Mouse (Mus musculus): Measurements from ENCODE around the gene Csdc2. TPM values are rescaled to one million over a fixed set of nuclear protein-coding genes. Genes with fewer than 3 reads are reported as not detected.

The Csdc2 gene
- polyA plus RNA-seq (2015; fragmentation: Nextera tagmentation; extraction: Ambion mirVana) = 194 and 220 TPM in 2 replicates

GRCm38 (mm10) chr15:81936679-81937078 is at the start of gene Csdc2:
Gene Csdc2, plus strand, starts transcription at chr15:81936759.
- peak; percentile 83 for ATAC-seq (ENCODE audit: low FRiP score)
- H3K4me1 ChIP-seq = peaks cover 46% of the 10 kb centered on the region
- H3K27me3 ChIP-seq (replicated peaks) = no peaks in the 10 kb centered on the region
- H3K9me3 ChIP-seq (replicated peaks) = no peaks in the 10 kb centered on the region
- H3K9ac ChIP-seq (replicated peaks) = peak within 1 kb of the TSS; percentile 82
- 0% methylated on average over 11 of the region's 12 CpGs for WGBS
- H3K36me3 ChIP-seq = 0 out of 2 replicates have a peak, but pooled peaks cover 3% of the 10 kb centered on the region
- peak within 1 kb of the TSS; percentile 95 for H3K27ac ChIP-seq (replicated peaks)
- H3K4me3 ChIP-seq (replicated peaks) = peak within 1 kb of the TSS; percentile 69
- H3K4me2 ChIP-seq = peak within 1 kb of the TSS; percentile 85

GRCm38 (mm10) chr15:81886795-81887550 is 49.6 kb upstream of the Csdc2 start:
- Histone ChIP-seq H3K4me2 (no peak overlapping the region), H3K9ac (replicated peaks) (no peak overlapping the region), H3K27me3 (replicated peaks) (no peaks in the 10 kb centered on the region), H3K9me3 (replicated peaks) (no peaks in the 10 kb centered on the region), H3K27ac (replicated peaks) (no peak overlapping the region), H3K36me3 (peaks cover 29% of the 10 kb centered on the region), H3K4me3 (replicated peaks) (no peak overlapping the region), H3K4me1 (peaks cover 4% of the 10 kb centered on the region)
- ATAC-seq (ENCODE audit: low FRiP score) = no peak
- WGBS = 90% methylated on average over 6 of the region's 6 CpGs

GRCm38 (mm10) chr15:81889175-81889574 is 47.4 kb upstream of the Csdc2 start:
- Histone ChIP-seq H3K27me3 (replicated peaks) (no peaks in the 10 kb centered on the region), H3K36me3 (peaks cover 48% of the 10 kb centered on the region), H3K4me1 (no peaks in the 10 kb centered on the region; the same call in 1 of the 2 replicates), H3K4me2 (no peak overlapping the region), H3K27ac (replicated peaks) (no peak overlapping the region), H3K9ac (replicated peaks) (no peak overlapping the region), H3K9me3 (replicated peaks) (no peaks in the 10 kb centered on the region), H3K4me3 (replicated peaks) (no peak overlapping the region)
- ATAC-seq (ENCODE audit: low FRiP score) = no peak
- 94% methylated on average over 7 of the region's 7 CpGs for WGBS

GRCm38 (mm10) chr15:81891140-81891802 is 45.3 kb upstream of the Csdc2 start:
- Histone ChIP-seq H3K27me3 (replicated peaks) (no peaks in the 10 kb centered on the region), H3K9me3 (replicated peaks) (no peaks in the 10 kb centered on the region), H3K36me3 (peaks cover 63% of the 10 kb centered on the region), H3K27ac (replicated peaks) (no peak overlapping the region), H3K4me1 (no peaks in the 10 kb centered on the region; the same call in 1 of the 2 replicates), H3K4me2 (no peak overlapping the region), H3K9ac (replicated peaks) (no peak overlapping the region), H3K4me3 (replicated peaks) (no peak overlapping the region)
- no peak for ATAC-seq (ENCODE audit: low FRiP score)
- WGBS = 93% methylated on average over 7 of the region's 7 CpGs

GRCm38 (mm10) chr15:81891822-81892580 is 44.6 kb upstream of the Csdc2 start:
- Histone ChIP-seq H3K4me2 (no peak overlapping the region), H3K9me3 (replicated peaks) (no peaks in the 10 kb centered on the region), H3K4me3 (replicated peaks) (no peak overlapping the region), H3K4me1 (no peaks in the 10 kb centered on the region; the same call in 1 of the 2 replicates), H3K9ac (replicated peaks) (no peak overlapping the region), H3K27me3 (replicated peaks) (no peaks in the 10 kb centered on the region), H3K36me3 (peaks cover 70% of the 10 kb centered on the region), H3K27ac (replicated peaks) (no peak overlapping the region)
- ATAC-seq (ENCODE audit: low FRiP score) = no peak
- 95% methylated on average over 8 of the region's 8 CpGs for WGBS

GRCm38 (mm10) chr15:81894002-81894401 is 42.6 kb upstream of the Csdc2 start:
- Histone ChIP-seq H3K36me3 (peaks cover 86% of the 10 kb centered on the region), H3K27me3 (replicated peaks) (no peaks in the 10 kb centered on the region), H3K9ac (replicated peaks) (no peak overlapping the region), H3K4me1 (no peaks in the 10 kb centered on the region), H3K27ac (replicated peaks) (no peak overlapping the region), H3K9me3 (replicated peaks) (no peaks in the 10 kb centered on the region), H3K4me3 (replicated peaks) (no peak overlapping the region), H3K4me2 (no peak overlapping the region)
- no peak for ATAC-seq (ENCODE audit: low FRiP score)
- 88% methylated on average over 1 of the region's 1 CpGs for WGBS

- no peaks in the 10 kb centered on the region for H3K4me1 ChIP-seq
- no peak overlapping the region for H3K4me2 ChIP-seq
- H3K36me3 ChIP-seq = peaks cover 84% of the 10 kb centered on the region
- H3K27ac ChIP-seq (replicated peaks) = no peak overlapping the region
- H3K4me3 ChIP-seq (replicated peaks) = no peak overlapping the region
- no peak overlapping the region for H3K9ac ChIP-seq (replicated peaks)
- 86% methylated on average over 2 of the region's 2 CpGs for WGBS
- no peaks in the 10 kb centered on the region for H3K9me3 ChIP-seq (replicated peaks)
- H3K27me3 ChIP-seq (replicated peaks) = no peaks in the 10 kb centered on the region
- ATAC-seq (ENCODE audit: low FRiP score) = no peak
Measured at GRCm38 (mm10) chr15:81896407-81896806, 40.2 kb upstream of the Csdc2 start.

- H3K9ac ChIP-seq (replicated peaks) = no peak overlapping the region
- 93% methylated on average over 5 of the region's 5 CpGs for WGBS
- H3K9me3 ChIP-seq (replicated peaks) = no peaks in the 10 kb centered on the region
- H3K27ac ChIP-seq (replicated peaks) = no peak overlapping the region
- no peak overlapping the region for H3K4me3 ChIP-seq (replicated peaks)
- no peaks in the 10 kb centered on the region for H3K27me3 ChIP-seq (replicated peaks)
- no peak for ATAC-seq (ENCODE audit: low FRiP score)
- H3K4me1 ChIP-seq = no peaks in the 10 kb centered on the region
- H3K4me2 ChIP-seq = no peak overlapping the region
- peaks cover 85% of the 10 kb centered on the region for H3K36me3 ChIP-seq
Measured at GRCm38 (mm10) chr15:81897607-81898285, 38.8 kb upstream of the Csdc2 start.

GRCm38 (mm10) chr15:81898751-81899150 is 37.8 kb upstream of the Csdc2 start:
- 94% methylated on average over 2 of the region's 2 CpGs for WGBS
- Histone ChIP-seq H3K9ac (replicated peaks) (no peak overlapping the region), H3K4me2 (no peak overlapping the region), H3K36me3 (peaks cover 88% of the 10 kb centered on the region), H3K4me1 (no peaks in the 10 kb centered on the region), H3K4me3 (replicated peaks) (no peak overlapping the region), H3K27me3 (replicated peaks) (no peaks in the 10 kb centered on the region), H3K9me3 (replicated peaks) (no peaks in the 10 kb centered on the region), H3K27ac (replicated peaks) (no peak overlapping the region)
- ATAC-seq (ENCODE audit: low FRiP score) = no peak

GRCm38 (mm10) chr15:81904939-81905338 is 31.6 kb upstream of the Csdc2 start:
- Histone ChIP-seq H3K4me3 (replicated peaks) (no peak overlapping the region), H3K27ac (replicated peaks) (no peak overlapping the region), H3K4me1 (no peaks in the 10 kb centered on the region), H3K36me3 (peaks cover 95% of the 10 kb centered on the region), H3K4me2 (no peak overlapping the region), H3K27me3 (replicated peaks) (no peaks in the 10 kb centered on the region), H3K9ac (replicated peaks) (no peak overlapping the region), H3K9me3 (replicated peaks) (no peaks in the 10 kb centered on the region)
- no peak for ATAC-seq (ENCODE audit: low FRiP score)
- WGBS = 37% methylated on average over 2 of the region's 2 CpGs

GRCm38 (mm10) chr15:81907953-81908352 is 28.6 kb upstream of the Csdc2 start:
- Histone ChIP-seq H3K36me3 (peaks cover 95% of the 10 kb centered on the region), H3K9me3 (replicated peaks) (no peaks in the 10 kb centered on the region), H3K4me2 (no peak overlapping the region), H3K27ac (replicated peaks) (no peak overlapping the region), H3K4me1 (no peaks in the 10 kb centered on the region), H3K4me3 (replicated peaks) (no peak overlapping the region), H3K9ac (replicated peaks) (no peak overlapping the region), H3K27me3 (replicated peaks) (no peaks in the 10 kb centered on the region)
- WGBS = 95% methylated on average over 8 of the region's 8 CpGs
- ATAC-seq (ENCODE audit: low FRiP score) = no peak

All from neural tube, embryonic 15.5 days (tissue).